Mouse (Mus musculus): ENCODE measurements at regions not wholly inside any gene's neighbourhood (a gene's known extent, or its start where the extent isn't known, plus 50 kb on each side); places are given as distances from the start of the nearest gene placed in this dataset.

GRCm38 (mm10) chr8:35140775-35141174 lies 624.8 kb upstream of the Gm19410 start:
- TF ChIP-seq POLR2A (IDR thresholded peaks at IDR 0.05; ENCODE audit: low read depth, low read length) = no peak
- no peak for TF ChIP-seq CTCF (IDR thresholded peaks at IDR 0.05; ENCODE audit: borderline replicate concordance, insufficient read depth, low read length)
